Mouse (Mus musculus) spleen, adult 2 months (tissue): ENCODE data around the gene Mdga1.

Experiments used
- CTCF ChIP-seq: fragments of 200-500 bp; IDR thresholded peaks from 2 replicates; pipeline ENCODE4 v1.5.1; 2011; ENCODE audit warnings: mild to moderate bottlenecking, inconsistent platforms; ENCODE audit not compliant: insufficient read depth, insufficient read length, insufficient replicate concordance; ENCODE audit errors: extremely low read depth
- POLR2A ChIP-seq: fragments of 200-500 bp; IDR thresholded peaks from 2 replicates; pipeline ENCODE4 v1.6.1; 2011; ENCODE audit warnings: low read depth, low read length, inconsistent platforms

GRCm38 (mm10) chr17:30008392-30008791, 38.5 kb upstream of the Mdga1 start:
- TF ChIP-seq CTCF (no peak), POLR2A (no peak)
